Mouse (Mus musculus): Measurements from ENCODE around the gene Gstz1. TPM values are rescaled to one million over a fixed set of nuclear protein-coding genes. Genes with fewer than 3 reads are reported as not detected.
"Not testable (repeated sequence)": the region's sequence is repeated elsewhere in the genome, so short reads cannot be mapped to it uniquely, and the experiment has no call there.

Gstz1 gene
- polyA plus RNA-seq, 1 experiment from 2014 or later, result 19.2 TPM

DNA sequence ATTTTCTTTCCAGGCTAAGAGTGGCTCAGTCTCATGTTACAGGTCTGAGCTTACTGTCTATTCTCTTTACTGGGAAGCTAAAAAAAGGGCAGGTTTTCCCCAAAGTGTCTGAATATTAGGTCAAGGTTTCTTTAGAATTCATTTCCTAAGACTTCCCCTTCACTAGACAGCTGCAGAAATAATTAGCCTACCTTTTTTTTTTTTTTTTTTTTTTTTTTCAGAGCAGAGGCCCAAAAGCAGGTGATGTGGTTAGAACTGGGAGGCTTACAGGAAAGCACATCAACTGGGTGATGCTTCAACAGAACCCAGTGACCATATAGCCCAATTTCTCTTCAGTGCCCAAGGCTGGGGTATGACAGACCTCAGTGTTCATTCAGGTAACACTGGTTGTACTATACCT, 49.3 kb downstream of the Gstz1 start:
- no peaks in the 10 kb centered on the region for H3K36me3 ChIP-seq (ENCODE audit: inconsistent target)
- H3K4me3 ChIP-seq (ENCODE audit: inconsistent target), result no peak overlapping the region
- no peak overlapping the region for H3K27ac ChIP-seq
- peaks cover 82% of the 10 kb centered on the region for H3K79me2 ChIP-seq (ENCODE audit: inconsistent target)

- no peak overlapping the region for H3K27ac ChIP-seq
- H3K36me3 ChIP-seq (ENCODE audit: inconsistent target), result no peaks in the 10 kb centered on the region
- H3K4me3 ChIP-seq (ENCODE audit: inconsistent target), result peak overlapping the region; percentile 53
- WGBS (ENCODE audit: missing documents), result 65% methylated on average over 6 of the region's 6 CpGs
- peaks cover 57% of the 10 kb centered on the region for H3K79me2 ChIP-seq (ENCODE audit: inconsistent target)
Measured at GRCm38 (mm10) chr12:87198792-87199191, 51.8 kb downstream of the Gstz1 start.

DNA sequence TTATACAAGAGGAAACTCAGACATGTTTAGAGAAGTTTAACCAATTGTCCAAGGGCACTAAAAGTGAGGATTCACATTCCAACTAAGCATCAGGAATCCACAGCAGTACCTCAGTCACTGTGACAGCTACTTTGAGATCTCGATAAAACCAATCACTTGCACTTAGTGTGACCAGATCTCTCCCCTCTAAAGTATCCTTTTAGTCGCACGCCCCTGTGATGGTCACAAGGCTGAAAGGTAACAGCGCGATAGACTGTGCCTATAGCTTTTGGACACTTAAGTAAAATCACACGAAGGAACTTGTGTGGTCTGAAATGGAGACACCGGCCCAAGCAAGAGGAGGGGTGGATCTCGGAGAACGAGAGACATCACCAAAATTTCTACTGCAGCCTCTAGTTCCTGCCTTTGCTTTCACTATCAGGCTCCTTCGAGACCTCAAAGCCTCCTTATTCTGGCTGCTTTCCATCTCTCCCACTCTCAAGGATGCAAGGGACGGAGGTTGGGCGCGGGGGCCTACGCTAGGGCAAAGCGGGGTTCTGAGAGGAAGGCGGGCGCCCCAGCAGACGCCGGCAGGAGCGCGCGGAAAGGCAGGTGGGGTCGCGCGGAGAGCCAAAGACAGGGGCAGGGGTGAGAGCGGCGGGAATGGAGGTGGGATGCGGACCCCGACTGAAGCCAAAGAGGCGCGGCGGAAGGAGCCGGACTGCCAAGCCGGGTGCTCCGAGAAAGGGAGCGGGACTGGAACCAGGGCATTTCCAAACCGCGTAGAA, 52.4 kb downstream of the Gstz1 start, which contains the start of gene Samd15:
Samd15 (plus strand) TSS at position 518 of the 767 bp plus-strand sequence.
- peak within 1 kb of the TSS; percentile 53 for H3K4me3 ChIP-seq (ENCODE audit: inconsistent target)
- peaks cover 51% of the 10 kb centered on the region for H3K79me2 ChIP-seq (ENCODE audit: inconsistent target)
- no peaks in the 10 kb centered on the region for H3K36me3 ChIP-seq (ENCODE audit: inconsistent target)
- no peak within 1 kb of the TSS for H3K27ac ChIP-seq
- under 1% methylated on average over 31 of the region's 38 CpGs for WGBS (ENCODE audit: missing documents)

- peaks cover 44% of the 10 kb centered on the region for H3K79me2 ChIP-seq (ENCODE audit: inconsistent target)
- H3K4me3 ChIP-seq (ENCODE audit: inconsistent target), result peak within 1 kb of the TSS; percentile 53
- H3K36me3 ChIP-seq (ENCODE audit: inconsistent target), result no peaks in the 10 kb centered on the region
- under 1% methylated on average over 51 of the region's 70 CpGs for WGBS (ENCODE audit: missing documents)
- no peak within 1 kb of the TSS for H3K27ac ChIP-seq
Measured at GRCm38 (mm10) chr12:87199973-87200586, 53.1 kb downstream of the Gstz1 start, which contains the start of gene Tmed8. Gene Tmed8, minus strand, starts transcription at chr12:87200454.

DNA sequence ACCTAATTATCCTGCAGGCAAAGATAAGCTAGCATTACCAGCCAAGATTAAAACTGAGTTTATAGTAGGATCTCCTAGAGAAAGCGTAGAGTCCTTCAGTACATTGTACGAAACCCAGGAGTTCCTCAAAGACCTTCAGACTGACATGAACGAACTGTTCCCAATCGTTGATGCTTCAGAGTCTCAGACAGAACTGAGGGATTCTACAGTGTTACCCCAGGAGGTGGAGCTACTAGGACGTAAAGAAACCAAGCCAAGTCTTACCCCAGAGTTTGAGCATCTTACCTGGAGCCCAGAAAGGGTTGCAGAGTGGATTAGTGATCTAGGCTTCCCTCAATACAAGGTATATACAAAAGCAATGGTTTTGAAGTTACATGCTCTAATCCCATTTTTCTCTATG, 54.7 kb downstream of the Gstz1 start:
- no peaks in the 10 kb centered on the region for H3K36me3 ChIP-seq (ENCODE audit: inconsistent target)
- WGBS (ENCODE audit: missing documents), result 52% methylated on average over 5 of the region's 5 CpGs
- no peak overlapping the region for H3K27ac ChIP-seq
- H3K79me2 ChIP-seq (ENCODE audit: inconsistent target), result peaks cover 28% of the 10 kb centered on the region
- no peak overlapping the region for H3K4me3 ChIP-seq (ENCODE audit: inconsistent target)

DNA sequence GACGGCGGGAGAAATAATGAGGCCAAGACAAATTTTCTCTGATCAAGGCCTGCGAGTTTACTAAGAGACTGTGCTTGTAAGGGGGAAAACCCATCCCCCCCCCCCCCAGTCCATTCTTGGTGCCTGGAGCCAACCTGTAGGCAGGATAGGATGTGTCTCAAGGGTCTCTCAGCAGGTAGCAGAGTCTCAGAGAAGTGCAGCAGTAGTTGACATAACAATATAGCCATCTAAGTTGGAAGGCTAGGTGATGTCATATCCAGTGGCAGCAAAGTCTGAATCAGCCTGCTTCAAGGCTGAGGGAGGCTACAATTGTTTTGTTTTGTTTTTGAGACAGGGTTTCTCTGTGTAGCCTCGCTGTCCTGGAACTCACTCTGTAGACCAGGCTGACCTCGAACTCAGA, 58.8 kb downstream of the Gstz1 start:
- H3K27ac ChIP-seq; H3K4me3 ChIP-seq (ENCODE audit: inconsistent target); H3K79me2 ChIP-seq (ENCODE audit: inconsistent target); H3K36me3 ChIP-seq (ENCODE audit: inconsistent target): not testable (repeated sequence)
- WGBS (ENCODE audit: missing documents), result 100% methylated on average over 5 of the region's 5 CpGs

GRCm38 (mm10) chr12:87212844-87213606, 66.1 kb downstream of the Gstz1 start:
- WGBS (ENCODE audit: missing documents), result 90% methylated on average over 2 of the region's 2 CpGs
- Histone ChIP-seq H3K79me2 (ENCODE audit: inconsistent target) (no peaks in the 10 kb centered on the region), H3K4me3 (ENCODE audit: inconsistent target) (no peak overlapping the region), H3K27ac (no peak overlapping the region), H3K36me3 (ENCODE audit: inconsistent target) (no peaks in the 10 kb centered on the region)

Other genes starting within 250 kb of the Gstz1 start
- 42.6 to 89.8 TPM (median 86.9 TPM) in 3 replicates for gene Cipc, start 200.1 kb upstream of the Gstz1 start, polyA plus RNA-seq (2018)
- gene Zdhhc22, start 156.7 kb upstream of the Gstz1 start, polyA plus RNA-seq (2018), result not detected in 3 replicates
- gene Tmem63c, start 125.8 kb upstream of the Gstz1 start, polyA plus RNA-seq (2018), result not detected in 3 replicates
- gene Ngb, start 44.6 kb upstream of the Gstz1 start, polyA plus RNA-seq (2018), result 0.09 TPM in 1 of 3 replicates, not detected in the others
- gene Pomt2, start 803 bp downstream of the Gstz1 start, polyA plus RNA-seq (2018), result 5.8 to 7.9 TPM (median 5.8 TPM) in 3 replicates
- 0.48 to 1.2 TPM (median 0.73 TPM) in 3 replicates for gene Samd15, start 52.6 kb downstream of the Gstz1 start, polyA plus RNA-seq (2018)
- 6.6 to 15.5 TPM (median 11.6 TPM) in 3 replicates for gene Tmed8, start 53.3 kb downstream of the Gstz1 start, polyA plus RNA-seq (2018)
- 0.31 to 0.40 TPM (median 0.32 TPM) in 3 replicates for gene Noxred1, start 91.6 kb downstream of the Gstz1 start, polyA plus RNA-seq (2018)
- gene Vipas39, start 119.1 kb downstream of the Gstz1 start, polyA plus RNA-seq (2018), result 106 to 155 TPM (median 136 TPM) in 3 replicates
- 198 to 597 TPM (median 364 TPM) in 3 replicates for gene Ahsa1, start 119.3 kb downstream of the Gstz1 start, polyA plus RNA-seq (2018)
- 0.19 TPM in 1 of 3 replicates, not detected in the others for gene Ism2, start 152.5 kb downstream of the Gstz1 start, polyA plus RNA-seq (2018)
- gene Sptlc2, start 241.2 kb downstream of the Gstz1 start, polyA plus RNA-seq (2018), result 96.4 to 117 TPM (median 96.5 TPM) in 3 replicates

Data from macrophage (primary cell).